Mouse (Mus musculus) lung, adult 2 months (tissue): ENCODE data around the gene Maml3.

Experiments used
- CTCF ChIP-seq: fragments of 200-500 bp; IDR thresholded peaks from 2 replicates; pipeline ENCODE4 v1.5.1; 2011; ENCODE audit warnings: mild to moderate bottlenecking, low read length, control low read depth; ENCODE audit not compliant: insufficient read depth
- POLR2A ChIP-seq: fragments of 200-500 bp; IDR thresholded peaks from 2 replicates; pipeline ENCODE4 v1.6.1; 2011; ENCODE audit warnings: low read depth, mild to moderate bottlenecking, control low read depth, low read length, borderline replicate concordance; ENCODE audit errors: extremely low read depth

GRCm38 (mm10) chr3:51972576-51972975 is 132.3 kb downstream of the Maml3 start:
- no peak for TF ChIP-seq POLR2A
- TF ChIP-seq CTCF: no peak
